ENCODE assay signal across 8 mouse cellular contexts in genomic region chr17:88626347-88626811, GRCm38 (mm10). TPM values are rescaled to one million over a fixed set of nuclear protein-coding genes. Genes with fewer than 3 reads are reported as not detected.
DNase-seq lines count a peak whose midpoint lies in the region; ATAC-seq and TF ChIP-seq lines count a peak whose summit lies in the region.

No protein-coding gene starts in this region.

- ATAC-seq in kidney, embryonic 14.5 days (ENCODE audit: low FRiP score, low TSS enrichment) = peak; percentile 50
- no peak for ATAC-seq in midbrain, embryonic 11.5 days (ENCODE audit: low FRiP score)

- H3K36me3 ChIP-seq in liver, adult 2 months (ENCODE audit: control insufficient read depth, insufficient read depth, low read length) = no peaks in the 10 kb centered on the region
- H3K36me3 ChIP-seq in kidney, embryonic 14.5 days (ENCODE audit: control insufficient read depth, insufficient read depth, low read length) = no peaks in the 10 kb centered on the region
- H3K36me3 ChIP-seq in myocyte (ENCODE audit: control insufficient read depth, insufficient read depth) = no peaks in the 10 kb centered on the region
- no peaks in the 10 kb centered on the region for H3K36me3 ChIP-seq in thymus, adult 2 months (ENCODE audit: control insufficient read depth, insufficient read depth, low read length)
- no peaks in the 10 kb centered on the region for H3K36me3 ChIP-seq in midbrain, embryonic 11.5 days (ENCODE audit: control insufficient read depth, insufficient read depth, low read length)

- H3K4me3 ChIP-seq in liver, adult 2 months (ENCODE audit: insufficient read depth, low read depth, low read length) = peak overlapping the region; percentile 3; the same call in 1 of the 2 replicates
- H3K4me3 ChIP-seq in kidney, embryonic 14.5 days (ENCODE audit: low read length) = peak overlapping the region; percentile 11; the same call in 1 of the 2 replicates
- peak overlapping the region; percentile 16 for H3K4me3 ChIP-seq in myocyte
- no peak overlapping the region for H3K4me3 ChIP-seq in layer of hippocampus, adult 2 months
- no peak overlapping the region for H3K4me3 ChIP-seq in thymus, adult 2 months (ENCODE audit: control insufficient read depth, insufficient read depth, low read length)
- H3K4me3 ChIP-seq in midbrain, embryonic 11.5 days (ENCODE audit: low read depth, low read length) = no peak overlapping the region

- peak overlapping the region; percentile 35 for H3K4me2 ChIP-seq in kidney, embryonic 14.5 days (replicated peaks; ENCODE audit: low read depth, low read length)
- H3K4me2 ChIP-seq in myocyte (ENCODE audit: low read depth) = peak overlapping the region; percentile 81
- no peak overlapping the region for H3K4me2 ChIP-seq in midbrain, embryonic 11.5 days

- peaks cover 18% of the 10 kb centered on the region for H3K4me1 ChIP-seq in liver, adult 2 months (ENCODE audit: control insufficient read depth, insufficient read depth, low read length)
- H3K4me1 ChIP-seq in kidney, embryonic 14.5 days (ENCODE audit: control insufficient read depth, insufficient read depth, low read length) = peaks cover 53% of the 10 kb centered on the region
- peaks cover 12% of the 10 kb centered on the region for H3K4me1 ChIP-seq in thymus, adult 2 months (replicated peaks; ENCODE audit: control insufficient read depth, insufficient read depth, low read length)
- peaks cover 13% of the 10 kb centered on the region for H3K4me1 ChIP-seq in midbrain, embryonic 11.5 days (ENCODE audit: control insufficient read depth, insufficient read depth, low read length)

- H3K79me2 ChIP-seq in liver, adult 2 months (ENCODE audit: control insufficient read depth, insufficient read depth, low read length) = peaks cover 4% of the 10 kb centered on the region; the same call in 1 of the 2 replicates
- peaks cover 55% of the 10 kb centered on the region for H3K79me2 ChIP-seq in myocyte (ENCODE audit: control insufficient read depth, insufficient read depth)

- TF ChIP-seq POLR2A in liver, adult 2 months (IDR thresholded peaks at IDR 0.05; ENCODE audit: extremely low read depth, insufficient read depth, low read length) = no peak
- no peak for TF ChIP-seq POLR2A in myocyte (IDR thresholded peaks at IDR 0.05; ENCODE audit: insufficient read length, low read depth)
- TF ChIP-seq POLR2A in thymus, adult 2 months (IDR thresholded peaks at IDR 0.05; ENCODE audit: control insufficient read depth, extremely low read depth, insufficient read depth, low read length, poor library complexity) = no peak

- H3K9ac ChIP-seq in liver, adult 2 months (ENCODE audit: low read depth, low read length) = no peak overlapping the region
- no peak overlapping the region for H3K9ac ChIP-seq in kidney, embryonic 14.5 days (ENCODE audit: low read depth, low read length)
- no peak overlapping the region for H3K9ac ChIP-seq in midbrain, embryonic 11.5 days (ENCODE audit: low read length)

- no peaks in the 10 kb centered on the region for H3K9me3 ChIP-seq in kidney, embryonic 14.5 days (ENCODE audit: control insufficient read depth, low read length)
- H3K9me3 ChIP-seq in midbrain, embryonic 11.5 days (ENCODE audit: control insufficient read depth, low read length) = no peaks in the 10 kb centered on the region

- no peak for TF ChIP-seq CTCF in liver, adult 2 months (IDR thresholded peaks at IDR 0.05; ENCODE audit: low read depth, low read length)
- TF ChIP-seq CTCF in layer of hippocampus, adult 2 months (conservative IDR thresholded peaks at IDR 0.05) = no peak
- TF ChIP-seq CTCF in thymus, adult 2 months (IDR thresholded peaks at IDR 0.05; ENCODE audit: borderline replicate concordance, control insufficient read depth, extremely low read depth, insufficient read depth, low read length, poor library complexity) = no peak

- no peak overlapping the region for H3ac ChIP-seq in myocyte (ENCODE audit: control insufficient read depth, insufficient read length)

- WGBS in liver, adult 2 months = 76% methylated on average over 7 of the region's 7 CpGs
- 24% methylated on average over 7 of the region's 7 CpGs for WGBS in kidney, embryonic 14.5 days
- WGBS in thymus, adult 2 months = 92% methylated on average over 7 of the region's 7 CpGs
- 43% methylated on average over 7 of the region's 7 CpGs for WGBS in midbrain, embryonic 11.5 days

- H3K27me3 ChIP-seq in liver, adult 2 months (ENCODE audit: control insufficient read depth, insufficient read depth, low read length) = no peaks in the 10 kb centered on the region
- H3K27me3 ChIP-seq in kidney, embryonic 14.5 days (ENCODE audit: control insufficient read depth, insufficient read depth, low read length) = no peaks in the 10 kb centered on the region
- no peaks in the 10 kb centered on the region for H3K27me3 ChIP-seq in myocyte (ENCODE audit: control insufficient read depth, insufficient read depth, insufficient read length)
- no peaks in the 10 kb centered on the region for H3K27me3 ChIP-seq in thymus, adult 2 months (ENCODE audit: control insufficient read depth, insufficient read depth, low read length)
- H3K27me3 ChIP-seq in midbrain, embryonic 11.5 days (ENCODE audit: control insufficient read depth, insufficient read depth, low read length) = no peaks in the 10 kb centered on the region

- H3K27ac ChIP-seq in liver, adult 2 months (replicated peaks; ENCODE audit: insufficient read depth, low read depth, low read length) = peak overlapping the region; percentile 73
- peak overlapping the region; percentile 92 for H3K27ac ChIP-seq in kidney, embryonic 14.5 days (ENCODE audit: low read depth, low read length)
- no peak overlapping the region; the same call in 1 of the 2 replicates for H3K27ac ChIP-seq in layer of hippocampus, adult 2 months
- H3K27ac ChIP-seq in thymus, adult 2 months (ENCODE audit: control insufficient read depth, insufficient read depth, low read length) = no peak overlapping the region
- H3K27ac ChIP-seq in midbrain, embryonic 11.5 days (ENCODE audit: low read depth, low read length) = no peak overlapping the region

- DNase-seq in liver, adult 2 months (ENCODE audit: extremely low read depth, low read depth, low spot score) = peak; percentile 29
- DNase-seq in liver = no peak
- peak; percentile 51 for DNase-seq in forelimb bud, embryonic 11.5 days (ENCODE audit: low read depth, low spot score)
- DNase-seq in layer of hippocampus, adult 2 months (ENCODE audit: low spot score in 2 of 2) = no peak
- DNase-seq in thymus, adult 2 months = no peak
- DNase-seq in midbrain, embryonic 11.5 days (ENCODE audit: low spot score, missing footprints) = no peak

TF ChIP-seq in myocyte, 11 proteins besides CTCF, POLR2A, EP300 and RAD21:
- no peak for TF ChIP-seq E2F4 (IDR thresholded peaks at IDR 0.05; ENCODE audit: insufficient read depth)
- TF ChIP-seq TCF12 (IDR thresholded peaks at IDR 0.05; ENCODE audit: insufficient read depth, poor library complexity, severe bottlenecking) = no peak
- no peak for TF ChIP-seq MYOD1 (IDR thresholded peaks at IDR 0.05; ENCODE audit: control insufficient read depth in 1 of 3, insufficient read length in 2 of 3, low read depth in 2 of 3)
- TF ChIP-seq CEBPB (IDR thresholded peaks at IDR 0.05; ENCODE audit: insufficient read depth, poor library complexity, severe bottlenecking) = no peak
- no peak for TF ChIP-seq TCF3 (IDR thresholded peaks at IDR 0.05; ENCODE audit: insufficient read length, low read depth)
- no peak for TF ChIP-seq USF1 (IDR thresholded peaks at IDR 0.05; ENCODE audit: low read depth)
- no peak for TF ChIP-seq POLR2AphosphoS2 (IDR thresholded peaks at IDR 0.05; ENCODE audit: insufficient read length, low read depth)
- no peak for TF ChIP-seq MAX (IDR thresholded peaks at IDR 0.05; ENCODE audit: low read depth)
- TF ChIP-seq REST (IDR thresholded peaks at IDR 0.05; ENCODE audit: insufficient read depth, insufficient read length) = no peak
- TF ChIP-seq SRF (IDR thresholded peaks at IDR 0.05; ENCODE audit: control insufficient read depth, insufficient read length, low read depth) = no peak
- no peak for TF ChIP-seq MYOG (IDR thresholded peaks at IDR 0.05; ENCODE audit: control insufficient read depth in 1 of 3, insufficient read depth in 1 of 3, insufficient read length in 2 of 3, low read depth in 2 of 3)

RNA-seq across cellular contexts. Expression of gene Ston1, which starts 28.9 kb away (rescaled TPM):
- total RNA-seq in liver, adult 2 months (2014; rRNA removed) = 2.5 and 5.3 TPM in 2 replicates
- polyA plus RNA-seq in liver, adult 2 months (2012; rRNA removed) = 5.1 and 5.8 TPM in 2 replicates
- 7.8 and 11.5 TPM in 2 replicates for polyA plus RNA-seq in kidney, embryonic 14.5 days (2014; fragmentation: Nextera tagmentation; extraction: Ambion mirVana)
- 16.6 TPM for polyA plus RNA-seq in myocyte (2012; fragmentation: generic; extraction: Trizol)
- 10 to 100 TPM; 14.1 to 17.1 TPM for total RNA-seq in layer of hippocampus, adult 2 months (2021)
- 6.5 and 8.8 TPM in 2 replicates for polyA plus RNA-seq in thymus, adult 2 months (2012; rRNA removed)
- 2.7 and 2.9 TPM in 2 replicates for polyA plus RNA-seq in midbrain, embryonic 11.5 days (2014; fragmentation: Nextera tagmentation; extraction: Ambion mirVana)

RNA-seq across cellular contexts. Expression of gene Gtf2a1l, which starts 42.1 kb away (rescaled TPM):
- not detected in 2 replicates for total RNA-seq in liver, adult 2 months (2014; rRNA removed)
- polyA plus RNA-seq in liver, adult 2 months (2012; rRNA removed) = not detected in 2 replicates
- not detected in 2 replicates for polyA plus RNA-seq in kidney, embryonic 14.5 days (2014; fragmentation: Nextera tagmentation; extraction: Ambion mirVana)
- not detected for polyA plus RNA-seq in myocyte (2012; fragmentation: generic; extraction: Trizol)
- not detected for total RNA-seq in layer of hippocampus, adult 2 months (2021)
- 0.12 TPM in 1 of 2 replicates, not detected in the other for polyA plus RNA-seq in thymus, adult 2 months (2012; rRNA removed)
- 0.33 TPM in 1 of 2 replicates, not detected in the other for polyA plus RNA-seq in midbrain, embryonic 11.5 days (2014; fragmentation: Nextera tagmentation; extraction: Ambion mirVana)

Comparison
In these comparisons a context has a peak if more than half of its experiments do, and no peak if none do; other contexts are left out.
1. DNase-seq: peak in liver, adult 2 months (single experiment) and forelimb bud, embryonic 11.5 days (single experiment); none in liver (single experiment), layer of hippocampus, adult 2 months (0 of 2), thymus, adult 2 months (single experiment) and midbrain, embryonic 11.5 days (single experiment).
2. H3K27ac ChIP-seq: peak in liver, adult 2 months (single experiment) and kidney, embryonic 14.5 days (single experiment); none in layer of hippocampus, adult 2 months (single experiment), thymus, adult 2 months (single experiment) and midbrain, embryonic 11.5 days (single experiment).
3. H3K4me3 ChIP-seq: peak in liver, adult 2 months (single experiment), kidney, embryonic 14.5 days (single experiment) and myocyte (single experiment); none in layer of hippocampus, adult 2 months (single experiment), thymus, adult 2 months (single experiment) and midbrain, embryonic 11.5 days (single experiment).